Mouse (Mus musculus) retina, postnatal 7 days (tissue): ENCODE measurements around the gene Itgb1.

Experiments
- DNase-seq: peaks from one replicate; pipeline ENCODE4 v3.0.0-alpha.2; 2012; ENCODE audit warnings: low read depth, low spot score

The Itgb1 gene

DNA sequence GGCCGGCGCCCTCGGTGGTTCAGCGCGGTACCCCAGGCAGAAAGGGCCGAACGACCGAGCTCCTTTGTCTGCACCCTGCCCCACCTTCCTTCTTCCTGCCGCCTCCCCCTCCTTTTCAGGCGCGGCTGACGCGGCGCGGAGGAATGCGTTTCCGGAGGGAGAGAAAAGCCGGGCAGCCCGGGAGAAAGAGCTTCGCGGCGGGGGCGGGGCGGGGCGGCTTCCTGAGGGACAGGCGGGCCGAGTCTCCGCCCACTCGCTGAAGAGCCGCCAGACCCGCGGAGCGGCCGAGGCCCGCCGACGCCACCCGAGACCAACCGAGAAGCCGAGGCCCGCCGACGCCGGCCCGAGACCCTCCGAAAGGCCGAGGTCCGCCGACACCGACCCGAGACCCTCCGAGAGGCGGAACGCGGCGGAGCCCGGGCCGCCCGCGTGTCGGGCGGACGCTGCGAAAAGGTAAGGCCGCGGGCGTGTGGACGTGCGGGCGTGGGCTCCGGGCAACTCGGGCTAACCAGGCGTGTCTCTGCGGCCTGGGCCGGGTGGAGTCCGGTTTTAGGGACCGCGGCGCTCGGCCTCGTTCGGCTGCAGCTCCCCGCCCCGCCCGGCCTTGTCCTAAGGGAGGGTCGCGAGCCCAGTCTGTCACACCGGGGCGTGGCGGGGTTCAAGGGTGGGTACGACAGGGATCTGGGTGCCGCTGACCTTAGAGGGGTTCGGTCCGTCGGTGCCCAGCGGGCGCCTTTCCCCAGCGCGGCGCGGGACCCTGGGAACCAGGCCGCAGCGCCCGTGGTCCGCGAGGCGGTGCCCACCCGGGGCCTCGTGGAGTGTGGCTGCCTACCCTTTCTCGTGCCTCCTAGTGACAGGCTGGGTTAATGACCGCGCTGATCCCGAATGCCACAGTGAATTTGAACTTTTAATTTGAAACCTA lies at the start of gene Itgb1:
TSS of gene Itgb1 (plus strand) at position 148 of the 922 bp plus-strand sequence.
- peak; percentile 89 for DNase-seq

DNA sequence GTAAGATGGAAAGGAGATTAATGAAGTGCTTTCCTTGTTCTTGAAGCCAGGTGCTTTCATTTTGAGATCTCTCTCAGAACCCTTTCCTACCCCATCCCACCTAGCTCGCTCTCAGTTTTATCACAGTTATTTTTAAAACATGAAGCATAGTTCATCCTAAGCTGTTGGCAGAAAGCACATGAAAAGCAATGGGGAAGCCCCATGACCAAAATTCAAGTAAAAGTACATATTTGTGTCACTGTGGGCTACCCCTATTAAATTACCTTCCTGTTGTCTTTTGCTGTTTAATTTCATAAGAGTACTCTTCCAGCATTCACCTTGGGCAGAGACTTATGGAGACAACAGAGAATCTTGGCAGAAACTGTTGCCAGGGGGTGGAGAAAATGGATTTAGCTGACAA lies 42.4 kb upstream of the Itgb1 start:
- DNase-seq = no peak

DNA sequence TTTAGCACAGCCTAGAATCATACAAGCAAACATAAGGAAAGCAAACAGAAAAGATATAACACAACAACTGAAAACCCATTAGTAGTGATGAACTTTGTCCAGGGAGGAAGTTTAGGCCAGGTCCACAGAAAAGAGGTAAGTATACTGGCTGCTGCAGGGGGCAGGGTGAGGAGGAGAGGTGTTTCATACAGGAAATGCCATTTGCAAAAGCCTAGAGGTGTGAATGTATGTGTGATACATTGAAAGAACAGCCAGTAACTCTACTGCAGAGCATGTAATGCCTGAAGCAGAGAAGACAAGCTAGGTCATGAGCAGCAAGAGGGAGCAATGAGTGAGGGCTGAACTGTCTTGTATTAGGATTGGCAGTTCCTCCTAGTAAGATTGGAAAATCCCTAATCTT lies 40.0 kb upstream of the Itgb1 start:
- DNase-seq = no peak

DNA sequence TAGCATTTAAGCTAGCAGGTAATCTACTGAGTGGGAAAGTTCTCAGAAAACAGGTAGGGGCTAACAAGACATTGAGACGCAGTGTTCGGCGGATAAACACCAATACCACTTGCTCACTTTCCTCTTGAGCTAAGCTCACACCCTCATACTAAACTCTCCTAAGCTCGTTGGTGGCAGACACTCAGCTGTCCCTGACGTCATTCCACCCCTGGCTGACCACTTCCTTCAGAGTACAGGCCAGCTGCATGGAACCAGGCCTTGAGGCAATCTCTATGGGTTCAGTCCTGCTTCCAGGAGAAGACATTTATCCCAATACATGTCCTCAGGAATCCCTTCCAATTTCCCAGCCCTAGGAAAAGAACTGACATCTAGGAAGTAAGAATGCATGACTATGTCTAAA lies 39.0 kb upstream of the Itgb1 start:
- DNase-seq = no peak

DNA sequence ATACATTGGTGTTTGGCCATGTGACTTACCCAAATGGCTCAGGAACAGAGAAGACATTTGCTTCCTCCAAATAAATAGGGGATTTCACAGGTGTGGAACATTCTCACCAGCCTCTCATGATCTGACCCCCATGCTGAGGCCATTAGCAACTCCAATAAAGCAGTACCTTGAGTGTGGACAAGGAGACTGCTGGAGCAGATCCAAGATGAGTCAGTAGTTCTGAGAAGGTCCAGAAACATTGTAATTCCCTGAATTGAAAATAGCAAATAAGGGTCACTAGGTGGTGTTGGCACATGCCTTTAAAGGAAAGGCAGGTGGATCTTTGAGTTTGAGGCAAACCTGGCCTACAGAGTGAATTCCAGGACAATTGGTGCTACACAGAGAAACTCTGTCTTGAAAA lies 37.4 kb upstream of the Itgb1 start:
- DNase-seq = no peak

DNA sequence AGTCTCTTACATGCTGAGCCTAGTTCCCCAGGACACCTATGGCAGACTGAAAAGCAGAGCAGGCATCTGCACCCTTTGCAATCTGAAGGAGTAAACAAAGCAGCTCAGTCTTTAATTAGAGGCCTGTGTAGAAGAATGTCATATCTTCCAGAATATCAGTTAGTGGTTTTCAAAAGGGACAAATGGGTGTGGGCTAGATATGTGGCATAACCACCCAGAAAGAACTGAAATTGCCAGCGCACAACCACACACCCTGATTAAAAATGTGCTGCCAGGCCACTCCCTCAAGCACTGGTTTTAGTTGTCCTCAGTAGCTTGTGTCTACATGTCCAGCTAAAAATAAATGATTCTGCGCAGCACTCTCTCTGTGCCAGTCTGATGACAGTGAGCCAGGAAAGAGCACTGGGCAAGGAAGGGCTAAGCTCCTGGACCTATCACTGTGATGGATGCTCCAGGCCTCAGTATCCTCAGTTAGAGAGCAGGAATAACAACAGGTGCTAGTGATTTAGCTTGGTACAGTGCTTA lies 35.1 kb upstream of the Itgb1 start:
- DNase-seq = no peak

DNA sequence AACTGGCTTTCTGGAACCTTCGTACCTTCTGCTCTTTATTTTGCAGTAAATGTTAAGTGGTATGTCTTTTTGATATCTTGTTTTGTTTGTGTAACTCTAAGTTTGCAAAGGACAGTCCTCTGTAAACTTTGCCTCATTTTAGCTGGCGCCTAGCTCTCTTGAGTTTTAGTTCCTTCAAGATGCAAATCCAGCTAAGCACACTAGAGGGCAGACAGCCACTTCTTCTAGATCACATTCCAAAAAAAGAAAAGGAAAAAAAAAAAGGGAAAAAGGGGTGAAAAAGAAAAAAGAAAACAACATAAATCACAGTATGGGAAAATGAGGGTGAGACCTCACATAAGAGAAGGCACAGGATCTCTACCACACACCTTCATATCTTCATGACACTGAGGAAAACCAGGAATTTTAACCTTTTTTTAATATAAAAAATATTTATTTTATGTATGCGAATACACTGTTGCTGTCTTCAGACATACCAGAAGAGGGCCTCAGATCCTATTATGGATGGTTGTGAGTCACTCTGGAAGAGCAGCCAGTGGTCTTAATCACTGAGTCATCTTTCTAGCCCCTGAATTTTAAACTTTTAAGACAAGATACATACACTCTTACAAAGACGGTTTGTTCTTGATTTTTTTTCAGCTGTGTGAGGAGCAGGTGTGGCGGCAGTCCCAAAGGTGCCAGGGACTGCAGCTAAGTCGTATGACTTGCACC lies 32.9 kb upstream of the Itgb1 start:
- DNase-seq = peak; percentile 33

DNA sequence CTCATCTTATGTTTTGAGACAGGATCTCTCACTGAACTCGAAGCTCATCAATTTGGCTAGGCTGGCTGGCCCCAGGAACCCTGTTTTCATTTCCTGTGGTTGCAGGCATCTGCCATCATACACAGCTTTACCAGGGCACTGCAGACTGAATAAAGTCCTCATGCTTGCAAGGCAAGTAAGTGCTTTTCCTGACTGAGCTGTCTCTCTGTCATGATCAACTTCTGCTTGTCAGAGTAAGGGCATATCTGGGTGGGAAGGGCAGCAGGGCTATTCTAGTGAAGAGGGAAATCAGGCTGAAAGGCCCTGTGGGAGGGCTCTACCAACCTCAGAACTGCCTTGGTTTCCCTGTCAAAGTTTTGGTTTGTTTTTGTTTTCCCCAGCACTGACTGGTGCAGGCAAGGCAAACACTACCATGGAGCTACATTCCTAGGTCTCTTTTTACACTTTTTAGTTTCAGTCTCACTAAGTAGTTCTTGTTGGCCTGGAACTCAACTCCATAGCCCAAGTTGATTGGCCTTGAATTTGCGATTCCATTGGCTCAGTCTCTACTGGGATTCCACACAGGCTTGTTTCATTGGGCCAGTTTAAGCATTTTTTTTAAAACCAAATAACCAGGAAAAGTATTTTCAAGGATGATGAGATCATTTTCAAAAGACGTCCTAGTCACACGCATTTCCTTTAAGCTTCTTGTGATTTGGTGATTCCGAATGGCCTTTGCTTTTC lies 31.7 kb upstream of the Itgb1 start:
- DNase-seq = no peak

DNA sequence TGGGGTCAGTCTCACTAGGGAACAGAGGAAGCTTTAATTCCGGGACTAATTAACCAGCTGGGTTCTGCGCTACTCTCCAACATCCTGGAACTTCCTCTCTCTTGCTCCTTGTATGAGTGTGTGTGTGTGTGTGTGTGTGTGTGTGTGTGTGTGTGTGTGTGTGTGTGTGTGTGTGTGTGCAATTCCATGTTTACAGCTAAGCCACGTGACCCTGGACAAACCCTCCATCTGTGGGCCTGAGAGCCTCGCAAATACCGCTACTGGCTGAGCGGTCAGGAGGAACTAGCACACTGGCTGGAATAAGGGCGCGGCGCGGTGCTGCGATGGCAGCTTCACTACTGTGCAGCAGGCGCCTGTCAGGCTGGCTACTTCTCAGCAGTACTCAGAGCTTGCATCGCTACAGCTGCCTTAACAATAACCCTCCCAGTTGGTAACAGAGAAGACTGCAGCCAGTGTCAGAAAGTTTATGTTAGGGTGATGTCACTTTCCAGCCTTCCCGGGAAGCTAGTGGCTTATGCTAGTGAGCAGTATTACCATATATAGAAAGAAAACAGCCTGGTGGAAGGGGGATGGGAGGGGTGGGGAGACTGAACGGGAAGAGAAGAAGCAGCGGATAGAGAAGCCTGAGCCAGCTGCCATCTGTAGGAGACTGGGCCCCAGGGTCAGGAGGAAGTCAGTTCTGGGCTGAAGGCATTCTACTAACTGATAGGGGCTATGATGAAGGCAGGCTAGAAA lies 30.9 kb upstream of the Itgb1 start:
- peak; percentile 9 for DNase-seq

DNA sequence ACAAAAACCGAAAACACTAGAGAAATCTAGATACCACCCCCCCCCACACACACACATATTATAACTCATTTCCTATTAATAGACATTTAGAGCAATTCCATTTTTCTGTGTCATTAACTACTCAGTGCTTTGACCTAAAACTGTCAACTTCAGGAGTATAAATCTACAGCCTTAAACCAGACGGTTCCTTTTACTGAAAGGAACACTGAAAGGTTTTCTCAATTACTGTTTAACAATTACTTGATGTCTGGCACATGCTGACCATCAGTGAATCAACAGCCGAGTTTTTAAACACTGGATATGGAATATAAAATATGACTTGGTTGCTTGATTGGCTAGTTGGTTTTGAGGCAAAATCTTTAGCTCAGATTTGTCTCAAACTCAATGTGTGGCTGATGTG lies 23.3 kb upstream of the Itgb1 start:
- no peak for DNase-seq

DNA sequence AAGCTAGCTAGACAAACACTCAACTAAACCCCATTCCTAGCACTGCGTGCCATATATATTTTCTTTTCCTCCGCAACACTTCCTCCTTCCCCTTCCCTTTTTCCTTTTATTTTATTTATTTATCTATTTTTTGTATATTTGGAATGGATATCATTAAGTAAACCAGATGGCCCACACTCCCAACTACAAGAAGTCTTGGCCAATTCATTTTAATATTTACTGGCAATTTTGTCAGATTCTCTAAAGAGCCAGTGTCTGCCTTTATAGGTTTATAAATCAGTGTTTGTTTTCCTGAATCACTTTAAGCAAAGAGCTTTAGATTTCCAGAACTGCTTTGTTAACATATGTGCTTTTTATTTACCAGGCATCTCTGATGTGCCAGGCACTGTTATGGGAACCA lies 22.8 kb upstream of the Itgb1 start:
- DNase-seq = no peak

DNA sequence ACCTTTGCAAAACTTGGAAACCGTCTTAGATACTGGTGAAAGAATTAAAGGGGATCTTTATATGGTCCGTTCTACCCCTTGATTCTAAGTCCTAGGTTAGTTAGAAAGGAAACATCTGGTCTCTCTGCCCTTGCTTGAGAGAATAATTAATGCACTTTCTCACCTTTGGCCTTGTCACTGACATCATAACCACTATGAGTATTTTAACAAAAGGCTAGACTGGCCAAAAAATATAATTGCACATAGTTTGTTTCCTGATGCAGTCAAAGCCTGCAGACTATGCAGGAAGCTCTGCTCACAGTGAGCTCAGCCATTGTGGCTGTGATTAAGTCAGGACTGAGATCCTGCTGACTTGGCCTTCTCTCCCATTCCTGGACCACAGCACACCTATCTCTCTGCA lies 22.3 kb upstream of the Itgb1 start:
- no peak for DNase-seq

DNA sequence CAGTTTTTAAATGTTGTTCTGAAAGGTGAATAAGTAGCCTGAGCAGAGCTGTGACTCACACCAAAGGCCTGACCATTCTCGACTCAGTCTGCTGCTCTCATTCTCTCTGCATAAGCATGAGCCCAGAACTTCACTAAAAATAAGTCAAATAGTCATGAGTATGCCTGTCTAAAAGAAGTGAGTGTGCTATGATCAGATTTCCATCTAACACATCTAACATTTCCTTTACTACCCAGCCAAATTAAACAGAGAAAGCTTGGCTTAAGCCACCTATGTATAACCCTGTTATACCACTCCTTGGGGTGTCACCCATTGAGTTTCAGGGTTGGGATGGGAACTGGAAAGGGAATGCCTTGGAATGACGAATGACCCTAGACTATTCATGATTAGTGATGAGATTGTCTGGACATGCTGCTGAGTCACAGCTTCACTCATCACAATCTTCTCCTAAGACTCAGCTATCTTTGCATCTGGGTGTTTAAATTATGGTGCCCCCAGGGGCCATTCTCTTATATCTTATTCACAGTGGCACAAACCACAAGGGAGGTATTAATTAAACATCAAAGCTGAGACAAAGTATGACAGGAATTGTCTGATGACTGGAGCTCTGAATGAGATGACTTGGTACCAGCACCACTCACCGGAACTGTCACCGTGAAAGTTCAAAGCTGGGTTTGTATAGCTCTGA lies 18.7 kb upstream of the Itgb1 start:
- DNase-seq = no peak

DNA sequence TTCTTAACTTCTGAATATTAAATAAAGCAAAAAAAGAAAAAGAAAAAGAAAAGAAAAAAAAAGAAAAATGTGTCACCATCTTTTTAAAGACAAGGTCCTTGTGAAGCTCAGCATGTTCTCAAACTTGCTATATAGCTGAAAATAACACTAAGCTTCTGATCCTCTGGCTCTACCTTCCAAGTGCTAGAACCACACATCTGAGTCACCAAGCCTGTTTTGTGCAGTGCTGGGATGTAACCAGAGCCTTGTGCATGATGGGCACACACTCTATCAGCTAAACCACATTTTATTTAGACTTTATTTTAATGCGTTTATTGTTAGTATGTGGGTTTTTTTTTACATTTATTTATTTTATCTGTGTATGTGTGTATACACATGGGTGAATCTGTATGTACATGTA lies 13.6 kb upstream of the Itgb1 start:
- no peak for DNase-seq

DNA sequence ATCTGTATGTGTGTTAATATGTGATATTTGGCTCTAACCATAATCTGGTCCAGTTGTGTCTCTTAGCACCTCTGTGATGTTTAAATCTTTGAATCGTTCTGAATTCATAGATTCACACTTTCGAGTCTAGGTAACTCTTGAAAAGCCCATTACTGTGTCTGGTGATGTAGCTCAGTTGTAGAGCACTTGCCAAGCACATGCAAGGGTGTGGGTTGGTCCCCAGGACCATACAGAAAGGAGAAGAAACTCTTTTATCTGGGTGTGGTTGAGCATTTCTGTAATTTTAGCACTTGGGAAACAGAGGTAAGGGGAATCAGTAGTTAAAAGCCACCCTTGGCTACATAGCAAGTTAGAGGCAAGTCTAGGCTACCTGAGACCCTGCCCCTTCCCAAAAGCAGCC lies 13.0 kb upstream of the Itgb1 start:
- no peak for DNase-seq

DNA sequence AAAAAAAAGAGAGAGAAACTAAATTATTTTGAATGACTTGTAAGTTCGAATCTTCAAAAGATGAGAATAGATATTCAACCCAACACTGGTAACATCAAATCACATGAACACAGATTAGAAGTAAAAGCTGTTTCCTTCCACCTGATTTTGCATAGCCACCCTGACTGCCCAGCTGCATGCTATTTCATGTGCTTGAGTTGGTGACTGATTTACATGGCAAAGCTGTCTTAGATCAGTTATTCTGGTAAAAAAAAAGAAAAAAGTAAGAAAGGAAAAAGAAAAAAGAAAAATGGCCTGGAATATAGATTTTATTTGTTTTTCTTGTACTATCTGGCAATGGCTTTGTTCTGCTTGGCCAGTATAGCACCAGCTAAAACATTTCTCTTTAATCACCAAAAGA lies 12.5 kb upstream of the Itgb1 start:
- DNase-seq = no peak

DNA sequence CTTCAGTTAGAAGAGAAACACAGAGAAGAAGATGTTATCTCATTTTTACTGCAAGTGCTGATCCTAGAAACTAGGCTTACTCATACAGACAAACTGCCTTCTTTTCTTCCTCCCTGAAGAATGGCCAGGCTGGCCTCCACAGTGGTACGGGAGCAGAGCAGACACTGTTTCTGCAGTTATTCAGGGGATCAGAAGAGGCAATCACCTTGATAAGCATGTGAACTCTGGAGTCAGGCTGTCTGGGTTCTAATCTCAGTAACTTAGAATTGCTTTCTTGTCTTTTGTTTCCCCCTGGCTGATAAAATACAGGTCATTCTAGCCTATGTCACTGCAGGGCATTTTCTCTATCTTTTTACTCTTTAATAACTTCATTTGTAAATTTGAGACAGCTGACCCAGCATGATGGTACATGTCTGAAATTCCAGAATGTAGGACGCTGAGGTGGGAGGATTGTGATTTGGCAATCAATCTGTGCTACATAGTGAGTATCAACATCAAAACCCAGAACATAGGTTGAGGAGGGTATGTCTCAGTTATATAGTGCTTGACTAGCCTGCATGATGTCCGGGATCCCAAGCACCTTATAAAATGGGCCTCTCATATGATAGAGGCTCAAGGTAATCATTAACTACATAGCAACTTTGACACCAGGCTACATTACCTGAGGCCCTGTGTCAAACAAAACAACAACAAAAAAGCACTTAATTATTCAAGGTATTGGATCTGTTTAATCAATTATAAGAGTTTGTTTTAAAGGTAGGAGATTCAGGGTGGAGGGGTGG lies 9.4 kb upstream of the Itgb1 start:
- no peak for DNase-seq

DNA sequence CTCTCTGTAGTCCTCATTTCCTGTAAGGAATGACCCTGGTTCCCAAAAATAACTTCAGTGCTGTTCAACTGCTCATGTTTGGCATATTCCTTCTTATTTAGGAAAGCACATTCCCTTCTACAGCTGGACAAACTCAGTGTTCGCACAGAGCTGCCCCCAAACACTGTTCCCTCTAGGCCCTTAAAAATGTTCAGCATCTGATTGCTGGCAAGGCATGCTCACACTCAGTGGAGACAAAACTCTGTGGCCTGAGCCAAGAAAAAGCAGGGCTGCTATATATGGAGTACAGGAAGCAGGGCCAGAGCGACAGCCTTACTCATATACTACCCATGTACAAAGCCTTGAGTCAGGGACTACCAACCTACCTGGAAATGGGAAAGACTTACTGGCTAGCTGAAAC lies 5.5 kb upstream of the Itgb1 start:
- DNase-seq = no peak

DNA sequence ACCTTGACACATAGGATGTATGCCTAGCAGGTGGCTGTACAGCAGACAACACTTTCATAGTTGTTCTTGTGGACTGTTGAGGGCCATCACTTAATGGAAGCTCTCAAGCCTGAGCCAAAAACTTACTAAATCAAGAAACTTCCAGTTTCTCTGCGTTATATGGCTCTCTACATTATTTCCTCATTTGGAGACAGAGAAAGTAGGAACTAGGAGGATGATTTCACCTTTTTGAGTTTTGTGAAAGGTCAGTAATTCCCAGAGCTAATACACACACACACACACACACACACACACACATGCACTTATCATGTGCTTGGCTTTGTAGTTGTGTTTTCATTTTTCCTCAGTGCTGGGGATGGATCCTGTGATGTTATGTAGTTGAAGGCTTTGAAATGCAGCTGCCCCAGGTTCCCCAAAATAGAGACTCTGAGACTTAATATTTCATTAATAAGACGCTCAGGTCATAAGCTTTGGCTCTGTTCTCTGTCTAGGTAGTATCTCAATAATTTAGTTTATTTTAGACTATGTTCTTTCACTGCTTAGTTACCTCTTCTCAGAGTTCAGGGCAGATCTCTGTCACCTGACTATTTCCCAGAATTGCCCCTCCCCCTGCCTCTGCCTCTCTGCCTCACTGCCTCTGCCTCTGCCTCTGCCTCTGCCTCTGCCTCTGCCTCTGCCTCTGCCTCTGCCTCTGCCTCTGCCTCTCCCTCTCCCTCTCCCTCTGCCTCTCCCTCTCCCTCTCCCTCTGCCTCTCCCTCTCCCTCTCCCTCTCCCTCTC lies 4.7 kb upstream of the Itgb1 start:
- no peak for DNase-seq
